Mouse (Mus musculus): ENCODE measurements around the gene St6galnac3.

St6galnac3 gene

GRCm38 (mm10) chr3:153176749-153177148 is 548.2 kb downstream of the St6galnac3 start:
- intact Hi-C loops (cut with DNase I): no loop called here

- intact Hi-C loops (cut with DNase I): no loop called here
Observed at GRCm38 (mm10) chr3:153176325-153176724, 548.6 kb downstream of the St6galnac3 start.

DNA sequence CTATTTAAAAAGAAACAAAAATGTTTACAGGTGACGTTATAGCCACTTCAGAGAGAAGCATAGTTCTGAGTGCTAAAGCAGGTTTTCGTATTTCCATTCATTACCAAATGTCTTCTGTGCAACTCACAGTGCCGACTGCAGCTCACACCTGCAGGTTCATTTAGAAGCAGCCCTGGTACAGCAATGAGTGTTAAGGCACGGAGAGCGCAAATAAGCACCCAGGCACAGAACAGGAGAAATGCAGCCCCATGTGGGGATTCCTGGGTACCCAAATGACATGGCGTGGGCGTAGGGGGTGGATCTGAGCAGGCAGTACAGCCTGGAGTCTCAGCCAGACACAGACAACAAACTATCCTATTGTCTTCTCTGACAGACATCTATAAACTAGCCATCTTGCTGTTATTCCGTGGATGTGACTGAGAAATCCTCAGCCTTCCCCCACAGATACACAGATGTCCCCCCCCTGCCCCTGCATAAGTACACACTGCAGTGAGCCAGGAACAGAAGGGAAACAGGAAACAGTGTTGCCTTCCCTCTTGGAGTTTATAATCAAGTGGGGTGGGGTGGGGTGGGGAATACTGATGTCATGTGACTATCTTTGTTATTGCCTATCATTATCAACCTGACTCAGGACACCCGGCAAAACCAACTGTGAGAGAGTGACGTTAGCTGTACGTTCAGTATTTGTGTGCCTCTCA is 550.5 kb downstream of the St6galnac3 start:
- intact Hi-C loops (cut with DNase I): no loop called here

GRCm38 (mm10) chr3:153173567-153173966 is 551.4 kb downstream of the St6galnac3 start:
- intact Hi-C loops (cut with DNase I): no loop called here

GRCm38 (mm10) chr3:153170146-153170545 is 554.8 kb downstream of the St6galnac3 start:
- intact Hi-C loops (cut with DNase I): no loop called here

GRCm38 (mm10) chr3:153169744-153170143 is 555.2 kb downstream of the St6galnac3 start:
- intact Hi-C loops (cut with DNase I): no loop called here

DNA sequence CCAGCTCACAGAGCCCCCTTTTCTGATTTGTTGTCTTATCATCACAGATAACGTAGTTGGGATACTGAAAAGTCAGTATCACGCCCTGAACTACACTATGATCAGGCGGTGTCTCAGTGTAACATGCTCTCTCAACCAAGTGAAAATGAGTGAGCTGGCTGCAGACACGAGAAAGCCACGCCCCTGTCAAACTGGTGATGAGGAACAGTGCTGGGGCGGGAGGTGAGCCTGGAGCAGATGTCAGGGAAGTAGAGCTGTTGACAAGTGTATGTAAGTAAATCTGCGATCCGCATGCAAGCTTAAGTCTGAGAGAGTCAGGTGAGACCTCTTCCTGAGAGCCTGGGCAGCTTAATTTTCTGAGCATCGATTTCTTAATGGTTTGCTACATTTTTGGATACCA is 563.3 kb downstream of the St6galnac3 start:
- intact Hi-C loops (cut with DNase I): no loop called here

GRCm38 (mm10) chr3:153160683-153161082 is 564.3 kb downstream of the St6galnac3 start:
- intact Hi-C loops (cut with DNase I): no loop called here

- intact Hi-C loops (cut with DNase I): no loop called here
Observed at GRCm38 (mm10) chr3:153148887-153149286, 576.1 kb downstream of the St6galnac3 start.

Small RNA genes within 50 kb of the gene (microRNA-seq; reads per million reads assigned to microRNA genes)
- 0 reads per million in 2 experiments for gene Gm27405
